Mouse (Mus musculus) embryonic fibroblast, embryonic 13.5 days (primary cell): ENCODE results near the gene Dbp.

Source experiments
- CTCF ChIP-seq: IDR thresholded peaks from 2 replicates; pipeline ENCODE4 v1.5.1; 2011; ENCODE audit warnings: mild to moderate bottlenecking, control low read depth, low read length, moderate library complexity, borderline replicate concordance; ENCODE audit not compliant: insufficient read depth
- POLR2A ChIP-seq: IDR thresholded peaks from 2 replicates; pipeline ENCODE4 v1.6.1; 2011; ENCODE audit warnings: low read depth, mild to moderate bottlenecking, control low read depth, low read length, moderate library complexity

- TF ChIP-seq CTCF (no peak), POLR2A (no peak)
These were observed 44.0 kb upstream of the Dbp start for GRCm38 (mm10) chr7:45660746-45661478.
